Mouse (Mus musculus): ENCODE measurements at regions not wholly inside any gene's neighbourhood (a gene's known extent, or its start where the extent isn't known, plus 50 kb on each side); places are given as distances from the start of the nearest gene placed in this dataset.

DNA sequence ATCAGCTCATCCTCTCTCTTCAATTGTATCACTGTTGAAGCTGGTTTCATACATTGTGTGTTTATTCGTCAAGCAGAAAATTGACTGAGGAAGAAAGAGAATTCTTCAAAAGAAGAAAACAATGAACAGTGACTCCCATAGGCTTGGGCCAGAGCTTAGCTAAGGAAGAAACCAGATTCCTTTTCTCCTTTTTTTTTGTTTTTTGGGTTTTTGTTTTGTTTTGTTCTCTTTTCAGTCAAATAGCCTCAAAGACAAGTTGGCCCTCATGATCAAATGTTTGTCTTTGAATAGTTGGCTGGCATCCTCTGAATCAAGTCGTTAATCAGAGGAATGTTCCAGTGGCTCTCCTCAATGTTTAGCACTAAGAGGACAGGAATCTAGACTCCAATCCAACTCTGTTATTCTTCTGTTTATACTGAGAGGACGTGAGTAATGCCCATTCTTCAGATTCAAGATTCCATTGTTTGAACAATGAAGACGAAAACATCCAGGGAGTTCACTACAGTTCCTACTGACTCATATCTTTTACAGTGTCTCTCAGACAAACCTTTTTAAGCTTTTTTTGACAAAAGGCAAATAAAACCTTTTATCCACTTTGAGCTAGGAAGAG is 86.1 kb upstream of the Adgrl4 start:
- DNase-seq, result no peak
- Histone ChIP-seq H3K27ac (no peak overlapping the region; the same call in 1 of the 2 replicates), H3K79me2 (replicated peaks; ENCODE audit: control insufficient read depth, insufficient read depth, low read length) (no peaks in the 10 kb centered on the region), H3K27me3 (ENCODE audit: control insufficient read depth, insufficient read depth, low read length) (no peaks in the 10 kb centered on the region), H3K9ac (ENCODE audit: low read depth, low read length) (no peak overlapping the region), H3K4me1 (ENCODE audit: control insufficient read depth, insufficient read depth, low read length) (no peaks in the 10 kb centered on the region; the same call in 1 of the 2 replicates), H3K4me3 (no peak overlapping the region), H3K36me3 (ENCODE audit: control insufficient read depth, insufficient read depth, low read length) (no peaks in the 10 kb centered on the region)
- no peak for TF ChIP-seq POLR2A (IDR thresholded peaks at IDR 0.05; ENCODE audit: insufficient read depth, low read depth, low read length)
- no peak for TF ChIP-seq EP300 (IDR thresholded peaks at IDR 0.05; ENCODE audit: insufficient read depth, low read depth, low read length)
- TF ChIP-seq CTCF (IDR thresholded peaks at IDR 0.05), result no peak
- WGBS, result 33% methylated on average over 4 of the region's 4 CpGs
- intact Hi-C loops (cut with DNase I), result no loop called here

DNA sequence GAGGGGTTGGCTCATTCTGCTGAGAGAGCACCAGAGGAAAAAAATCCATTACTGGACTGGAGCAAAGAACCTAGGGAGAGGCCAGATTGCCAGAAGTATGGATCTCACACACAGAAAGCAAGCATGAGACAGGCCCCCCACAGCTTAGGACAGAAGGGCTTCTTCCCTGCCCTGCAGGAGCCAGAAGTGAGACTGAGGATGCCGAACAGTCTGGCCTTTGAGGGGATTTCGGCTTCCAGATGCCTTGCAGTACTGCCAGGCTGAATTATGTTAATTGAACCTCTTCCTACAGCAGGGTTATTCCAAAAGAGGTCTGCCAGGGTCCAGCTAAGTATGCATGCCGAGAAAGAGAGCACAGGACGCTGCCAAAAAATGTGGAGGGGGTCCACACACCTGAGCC is 71.4 kb upstream of the Adgrl4 start:
- Histone ChIP-seq H3K27me3 (ENCODE audit: control insufficient read depth, insufficient read depth, low read length) (no peaks in the 10 kb centered on the region), H3K27ac (no peak overlapping the region), H3K36me3 (ENCODE audit: control insufficient read depth, insufficient read depth, low read length) (no peaks in the 10 kb centered on the region), H3K4me1 (ENCODE audit: control insufficient read depth, insufficient read depth, low read length) (no peaks in the 10 kb centered on the region), H3K9ac (ENCODE audit: low read depth, low read length) (no peak overlapping the region), H3K4me3 (no peak overlapping the region), H3K79me2 (replicated peaks; ENCODE audit: control insufficient read depth, insufficient read depth, low read length) (no peaks in the 10 kb centered on the region)
- DNase-seq, result no peak
- TF ChIP-seq EP300 (IDR thresholded peaks at IDR 0.05; ENCODE audit: insufficient read depth, low read depth, low read length) (no peak), POLR2A (IDR thresholded peaks at IDR 0.05; ENCODE audit: insufficient read depth, low read depth, low read length) (no peak), CTCF (IDR thresholded peaks at IDR 0.05) (no peak)
- intact Hi-C loops (cut with DNase I), result no loop called here
- 87% methylated on average over 4 of the region's 4 CpGs for WGBS

DNA sequence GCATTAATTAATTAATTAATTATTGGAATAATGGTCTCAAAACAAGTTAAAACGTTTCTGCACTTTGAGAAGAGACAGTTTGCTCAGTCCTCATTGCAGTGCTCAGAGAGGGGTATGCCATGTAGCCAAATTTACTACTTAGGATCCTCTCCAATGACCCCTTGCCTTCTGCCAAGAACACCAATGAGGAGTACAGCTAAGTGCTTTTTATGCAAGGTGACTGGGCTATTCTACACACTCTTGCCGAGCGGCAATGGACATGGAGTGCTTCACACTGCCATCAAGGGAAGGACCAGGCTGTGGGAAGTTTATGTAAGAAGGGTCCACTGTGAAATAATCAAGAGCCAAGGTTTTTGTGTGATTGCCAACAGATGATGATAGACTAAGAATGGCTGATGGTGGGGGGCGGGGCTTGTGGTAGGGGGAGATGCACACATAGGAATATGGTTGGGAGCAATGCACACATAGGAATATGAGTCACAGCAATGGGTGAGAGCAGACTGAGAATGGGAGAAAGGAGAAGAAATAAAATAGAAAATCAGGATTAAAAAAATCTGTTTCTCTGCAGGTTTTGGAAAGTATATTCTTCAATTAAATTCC is 70.9 kb upstream of the Adgrl4 start:
- DNase-seq, result no peak
- no peak overlapping the region for H3K27ac ChIP-seq
- no peak for TF ChIP-seq POLR2A (IDR thresholded peaks at IDR 0.05; ENCODE audit: insufficient read depth, low read depth, low read length)
- TF ChIP-seq EP300 (IDR thresholded peaks at IDR 0.05; ENCODE audit: insufficient read depth, low read depth, low read length), result no peak
- TF ChIP-seq CTCF (IDR thresholded peaks at IDR 0.05), result no peak
- H3K4me3 ChIP-seq, result no peak overlapping the region
- H3K4me1 ChIP-seq (ENCODE audit: control insufficient read depth, insufficient read depth, low read length), result no peaks in the 10 kb centered on the region
- H3K9ac ChIP-seq (ENCODE audit: low read depth, low read length), result no peak overlapping the region
- 81% methylated on average over 4 of the region's 4 CpGs for WGBS
- no peaks in the 10 kb centered on the region for H3K27me3 ChIP-seq (ENCODE audit: control insufficient read depth, insufficient read depth, low read length)
- H3K36me3 ChIP-seq (ENCODE audit: control insufficient read depth, insufficient read depth, low read length), result no peaks in the 10 kb centered on the region
- H3K79me2 ChIP-seq (replicated peaks; ENCODE audit: control insufficient read depth, insufficient read depth, low read length), result no peaks in the 10 kb centered on the region
- intact Hi-C loops (cut with DNase I), result no loop called here

DNA sequence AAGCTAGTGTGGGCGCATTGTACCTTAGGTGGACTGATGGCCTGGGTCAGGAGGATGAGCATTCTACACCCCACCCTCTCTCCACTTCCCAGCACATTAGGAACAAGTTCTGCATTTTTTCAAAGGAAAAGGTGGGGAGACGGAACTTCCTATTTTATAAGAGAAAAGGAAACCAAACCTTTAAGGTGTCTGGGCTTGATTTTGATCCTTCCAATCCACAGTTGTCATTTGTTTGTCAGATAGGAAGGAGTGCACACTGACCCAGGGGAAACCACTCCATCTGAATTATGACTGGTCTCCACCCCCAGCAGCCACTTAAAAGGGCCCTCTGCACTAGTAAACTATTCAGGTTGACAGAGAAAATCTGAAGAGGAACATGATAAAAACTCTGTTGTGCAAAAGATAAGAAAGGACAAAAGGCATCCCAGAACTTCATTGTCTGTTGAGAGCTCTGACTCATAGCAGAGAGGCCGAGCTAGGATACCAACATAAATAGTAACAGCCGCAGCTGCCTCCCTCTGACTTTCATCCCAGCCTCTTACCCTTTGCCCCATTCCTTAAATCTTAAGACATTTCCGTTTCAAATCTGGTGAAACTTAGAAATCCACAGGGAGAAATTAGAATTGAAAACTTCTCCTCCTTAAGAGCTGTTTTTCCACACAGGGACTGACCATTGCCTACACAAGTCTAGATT is 54.2 kb upstream of the Adgrl4 start:
- 27% methylated on average over 5 of the region's 5 CpGs for WGBS
- peak in 1 of 2 experiments; percentile 3 for DNase-seq
- Histone ChIP-seq H3K79me2 (replicated peaks; ENCODE audit: control insufficient read depth, insufficient read depth, low read length) (no peaks in the 10 kb centered on the region), H3K27me3 (ENCODE audit: control insufficient read depth, insufficient read depth, low read length) (no peaks in the 10 kb centered on the region), H3K4me1 (ENCODE audit: control insufficient read depth, insufficient read depth, low read length) (no peaks in the 10 kb centered on the region; the same call in 1 of the 2 replicates), H3K4me3 (no peak overlapping the region), H3K36me3 (ENCODE audit: control insufficient read depth, insufficient read depth, low read length) (no peaks in the 10 kb centered on the region; the same call in 1 of the 2 replicates), H3K27ac (peak overlapping the region; percentile 51), H3K9ac (ENCODE audit: low read depth, low read length) (no peak overlapping the region)
- no peak for TF ChIP-seq POLR2A (IDR thresholded peaks at IDR 0.05; ENCODE audit: insufficient read depth, low read depth, low read length)
- TF ChIP-seq CTCF (IDR thresholded peaks at IDR 0.05), result no peak
- TF ChIP-seq EP300 (IDR thresholded peaks at IDR 0.05; ENCODE audit: insufficient read depth, low read depth, low read length), result no peak
- intact Hi-C loops (cut with DNase I), result loop anchor here (1.0 to 10.0 kb wide), 4 partner anchors 51 to 229 kb away; partner anchors contain the start of gene Adgrl4

DNA sequence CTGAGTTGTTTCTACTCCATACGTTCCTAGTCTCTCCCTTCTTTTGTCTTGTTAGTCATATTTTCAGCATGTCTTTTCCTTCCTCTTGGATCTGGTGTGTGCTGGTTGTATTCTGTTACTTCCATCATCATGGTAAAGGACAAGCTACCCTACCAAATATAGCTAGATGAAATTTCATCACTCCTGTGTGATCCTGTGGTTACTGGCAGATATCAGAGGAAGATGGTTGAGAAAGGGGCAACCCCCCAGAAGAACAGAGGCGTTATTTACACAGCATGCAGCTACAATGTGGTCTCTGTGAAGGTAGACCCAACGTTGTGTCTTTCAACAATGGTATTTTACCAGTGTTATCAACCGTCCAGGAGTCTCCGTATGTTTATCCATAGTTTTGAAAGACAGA is 52.8 kb upstream of the Adgrl4 start:
- intact Hi-C loops (cut with DNase I), result loop anchor here (5.0 to 10.0 kb wide), 3 partner anchors 52 to 230 kb away; partner anchors contain the start of gene Adgrl4
- Histone ChIP-seq H3K4me1 (ENCODE audit: control insufficient read depth, insufficient read depth, low read length) (no peaks in the 10 kb centered on the region; the same call in 1 of the 2 replicates), H3K4me3 (no peak overlapping the region), H3K27me3 (ENCODE audit: control insufficient read depth, insufficient read depth, low read length) (no peaks in the 10 kb centered on the region), H3K27ac (no peak overlapping the region), H3K79me2 (replicated peaks; ENCODE audit: control insufficient read depth, insufficient read depth, low read length) (no peaks in the 10 kb centered on the region), H3K36me3 (ENCODE audit: control insufficient read depth, insufficient read depth, low read length) (no peaks in the 10 kb centered on the region; the same call in 1 of the 2 replicates), H3K9ac (ENCODE audit: low read depth, low read length) (no peak overlapping the region)
- DNase-seq, result no peak
- TF ChIP-seq CTCF (IDR thresholded peaks at IDR 0.05) (no peak), EP300 (IDR thresholded peaks at IDR 0.05; ENCODE audit: insufficient read depth, low read depth, low read length) (no peak), POLR2A (IDR thresholded peaks at IDR 0.05; ENCODE audit: insufficient read depth, low read depth, low read length) (no peak)
- WGBS, result 78% methylated on average over 5 of the region's 5 CpGs

Measured in heart, adult 2 months (tissue).